Mouse (Mus musculus) liver, embryonic 11.5 days (tissue): ENCODE results near the gene Tspan15. TPM values are rescaled to one million over a fixed set of nuclear protein-coding genes. Genes with fewer than 3 reads are reported as not detected.

Source experiments
- ATAC-seq: fragments of 200-750 bp; cut with Nextera tagmentation; replicated peaks from 2 replicates; pipeline ENCODE4 v1.8.0; 2017; ENCODE audit warnings: moderate number of reproducible peaks, mild to moderate bottlenecking, moderate TSS enrichment, moderate library complexity; ENCODE audit not compliant: low FRiP score
- DNase-seq: peaks from one replicate; pipeline ENCODE4 v3.0.0-alpha.2; 2017; ENCODE audit warnings: low spot score
- H3K27ac ChIP-seq: fragments of 300-500 bp; sonication (generic); 2 replicates; pipeline ENCODE4 v1.5.1; 2014; ENCODE audit warnings: mild to moderate bottlenecking, low read depth, low read length, control low read depth
- H3K27me3 ChIP-seq: fragments of 300-500 bp; sonication (generic); replicated peaks from 2 replicates; pipeline ENCODE4 v1.6.1; 2014; ENCODE audit warnings: low read length, mixed read lengths; ENCODE audit not compliant: control insufficient read depth, insufficient read depth
- H3K36me3 ChIP-seq: fragments of 300-500 bp; sonication (generic); 2 replicates; pipeline ENCODE4 v1.6.1; 2014; ENCODE audit warnings: mild to moderate bottlenecking, low read length, moderate library complexity, mixed read lengths; ENCODE audit not compliant: control insufficient read depth, insufficient read depth
- H3K4me1 ChIP-seq: fragments of 300-500 bp; sonication (generic); replicated peaks from 2 replicates; pipeline ENCODE4 v1.6.1; 2014; ENCODE audit warnings: low read length, mixed read lengths; ENCODE audit not compliant: control insufficient read depth, insufficient read depth
- H3K4me2 ChIP-seq: fragments of 300-500 bp; sonication (generic); 2 replicates; pipeline ENCODE4 v1.6.1; 2014; ENCODE audit warnings: mild to moderate bottlenecking, control low read depth, moderate library complexity
- H3K4me3 ChIP-seq: fragments of 300-500 bp; sonication (generic); 2 replicates; pipeline ENCODE4 v1.5.1; 2014; ENCODE audit warnings: low read depth, low read length, control low read depth
- H3K9ac ChIP-seq: fragments of 300-500 bp; sonication (generic); 2 replicates; pipeline ENCODE4 v1.6.1; 2014; ENCODE audit warnings: low read depth, low read length, control low read depth
- H3K9me3 ChIP-seq: fragments of 300-500 bp; sonication (generic); 2 replicates; pipeline ENCODE4 v1.6.1; 2016; ENCODE audit warnings: low read length, inconsistent platforms, mixed read lengths; ENCODE audit not compliant: control insufficient read depth
- WGBS: fragments of 180-500 bp; shearing (Covaris S2); extraction: QIAGEN DNeasy Blood & Tissue Kit; methylation state at CpG from one replicate; pipeline ENCODE4 v1.1.7; 2014; 5-methylcytosine and 5-hydroxymethylcytosine counted together
- microRNA-seq: library from miRNA; unstranded; fragments of <30 nt; microRNA quantifications from one replicate; pipeline ENCODE4, GENCODE M21; 2017; ENCODE audit warnings: borderline number of aligned reads
- polyA plus RNA-seq: library from polyadenylated mRNA; unstranded; fragments of >200 nt; fragmentation: Nextera tagmentation; extraction: Ambion mirVana; gene quantifications from 2 replicates; pipeline ENCODE4 v1.2.1, GENCODE M21; 2014

Gene Tspan15
- polyA plus RNA-seq, 1 experiment from 2014 or later = 13.8 TPM

- Histone ChIP-seq H3K4me3 (no peak overlapping the region), H3K9ac (no peak overlapping the region), H3K4me1 (no peaks in the 10 kb centered on the region), H3K36me3 (no peaks in the 10 kb centered on the region), H3K27ac (no peak overlapping the region), H3K9me3 (no peaks in the 10 kb centered on the region), H3K27me3 (peaks cover 45% of the 10 kb centered on the region), H3K4me2 (no peak overlapping the region)
- ATAC-seq (no peak), DNase-seq (no peak)
- WGBS = 21% methylated on average over 3 of the region's 3 CpGs
Measured at GRCm38 (mm10) chr10:62138040-62138439, 93.0 kb downstream of the Tspan15 start.

GRCm38 (mm10) chr10:62137150-62137549, 93.9 kb downstream of the Tspan15 start:
- DNase-seq (no peak), ATAC-seq (no peak)
- H3K36me3 ChIP-seq = no peaks in the 10 kb centered on the region
- 0 out of 2 replicates have a peak, but pooled peaks cover 3% of the 10 kb centered on the region for H3K4me1 ChIP-seq
- peaks cover 54% of the 10 kb centered on the region for H3K27me3 ChIP-seq
- H3K9ac ChIP-seq = no peak overlapping the region
- H3K4me2 ChIP-seq = no peak overlapping the region
- H3K9me3 ChIP-seq = no peaks in the 10 kb centered on the region
- 23% methylated on average over 4 of the region's 4 CpGs for WGBS
- H3K4me3 ChIP-seq = no peak overlapping the region
- H3K27ac ChIP-seq = no peak overlapping the region

- WGBS = 11% methylated on average over 8 of the region's 8 CpGs
- no peaks in the 10 kb centered on the region for H3K9me3 ChIP-seq
- ATAC-seq = no peak
- H3K4me3 ChIP-seq = no peak overlapping the region
- H3K36me3 ChIP-seq = no peaks in the 10 kb centered on the region
- DNase-seq = no peak
- no peak overlapping the region for H3K9ac ChIP-seq
- 0 out of 2 replicates have a peak, but pooled peaks cover 3% of the 10 kb centered on the region for H3K4me1 ChIP-seq
- no peak overlapping the region for H3K27ac ChIP-seq
- H3K27me3 ChIP-seq = peaks cover 66% of the 10 kb centered on the region
- no peak overlapping the region for H3K4me2 ChIP-seq
Measured at GRCm38 (mm10) chr10:62135696-62136470, 95.2 kb downstream of the Tspan15 start.

Small RNAs within 50 kb of the gene (microRNA-seq; reads per million reads assigned to microRNA genes)
- gene Mir7662 = 8.4 reads per million, percentile 21 among the genes with 10 or more reads in this experiment

Other genes with a start within 250 kb of the Tspan15 start
- gene Neurog3, start 98.2 kb downstream of the Tspan15 start, polyA plus RNA-seq = not detected in 2 replicates
- gene Fam241b, start 87.3 kb downstream of the Tspan15 start, polyA plus RNA-seq = 0.71 and 0.77 TPM in 2 replicates
- gene Tacr2, start 21.2 kb upstream of the Tspan15 start, polyA plus RNA-seq = not detected in 2 replicates
- 123 and 141 TPM in 2 replicates for gene Hk1, start 148.7 kb upstream of the Tspan15 start, polyA plus RNA-seq
- gene Hkdc1, start 191.2 kb upstream of the Tspan15 start, polyA plus RNA-seq = 6.6 and 8.5 TPM in 2 replicates
- 0.27 and 0.63 TPM in 2 replicates for gene 4930507D05Rik, start 218.2 kb upstream of the Tspan15 start, polyA plus RNA-seq
- gene Supv3l1, start 218.5 kb upstream of the Tspan15 start, polyA plus RNA-seq = 40.4 and 41.5 TPM in 2 replicates